Mouse (Mus musculus) left cerebral cortex, postnatal 25 days (tissue): ENCODE measurements around the gene C87436. TPM values are rescaled to one million over a fixed set of nuclear protein-coding genes. Genes with fewer than 3 reads are reported as not detected.

Experiments
- DNase-seq, 2 experiments: peaks; one replicate each; pipeline ENCODE4 v3.0.0; 2022; ENCODE audit warnings: low spot score in 2 of 2, mixed read lengths in 1 of 2
- intact Hi-C: fragments of 180-260 bp; cut with DNase I; formaldehyde crosslinking; loops from one replicate; pipeline ENCODE4 v1.15.1; 2025
- total RNA-seq, 2 experiments: library from RNA; stranded (reverse); gene quantifications; 2 replicates each; pipeline ENCODE4 v1.2.3; 2021

The C87436 gene
- total RNA-seq: 10 to 100 TPM; 19.2 to 19.5 TPM

DNA sequence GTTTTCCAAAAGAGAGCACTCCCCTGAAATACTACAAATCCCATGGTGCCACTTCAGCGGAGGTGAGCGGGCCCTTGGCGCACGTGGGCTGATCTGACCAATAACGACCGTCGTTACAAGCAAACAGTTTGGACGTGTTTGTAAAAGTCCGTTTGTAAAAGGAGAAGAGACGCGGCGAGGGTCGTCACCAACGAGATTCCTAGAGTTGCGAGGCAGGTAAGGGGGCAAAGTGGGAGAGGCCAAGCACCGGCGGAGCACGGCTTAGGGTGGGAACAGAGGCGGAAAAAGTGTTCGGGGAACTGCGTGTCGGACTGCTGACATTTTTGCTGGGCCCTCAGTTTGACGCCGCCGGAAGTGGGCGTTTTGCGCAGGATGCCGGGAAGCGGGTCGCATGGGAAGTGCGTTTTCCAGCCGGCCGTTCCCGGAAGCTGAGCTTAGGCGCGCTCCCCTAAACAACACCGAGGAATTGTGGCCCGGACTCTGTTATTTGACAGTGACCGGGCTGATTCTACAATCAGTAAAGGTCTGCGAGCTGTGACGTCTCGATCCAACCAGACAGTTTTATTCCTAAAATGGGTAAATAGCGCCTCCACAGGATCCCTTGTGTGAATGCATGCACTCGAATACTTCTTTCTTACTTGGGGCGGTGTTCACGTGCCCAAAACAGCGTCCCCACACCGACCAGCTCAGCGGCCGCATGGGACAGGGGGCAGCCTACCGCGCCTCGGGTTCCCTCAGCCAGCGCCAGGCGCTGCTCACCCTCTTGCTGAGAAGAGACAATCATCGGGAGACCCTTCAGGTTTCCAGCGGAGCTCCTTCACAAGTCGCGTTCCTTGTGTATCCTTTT is at the start of gene C87436:
C87436 (plus strand) TSS at position 103 of the 847 bp plus-strand sequence.
- DNase-seq: peak; percentile 97 to 98
- intact Hi-C loops: loop anchor here (1.0 kb wide), 1 partner anchor 34 kb away; no protein-coding TSS in a partner anchor

DNA sequence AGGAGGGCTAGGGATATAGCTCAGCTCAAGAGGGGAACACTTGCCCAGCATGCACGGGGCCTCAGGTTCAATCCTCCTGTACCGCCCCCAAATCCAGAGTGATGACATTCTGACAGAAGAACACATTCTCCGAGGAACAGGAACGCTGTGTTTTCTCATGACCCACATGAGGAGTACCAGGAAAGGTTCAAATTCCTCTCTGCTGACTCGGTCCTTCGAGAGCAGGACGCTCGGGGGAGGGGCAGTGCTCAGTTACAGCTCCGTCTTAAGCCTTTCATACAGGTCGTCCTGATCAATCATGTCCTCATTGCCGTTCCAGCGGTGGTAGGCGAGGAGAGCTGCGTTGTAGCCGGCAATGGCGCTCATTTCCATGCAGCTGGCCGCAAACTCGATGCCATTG is 49.7 kb upstream of the C87436 start:
- intact Hi-C loops: no loop called here

DNA sequence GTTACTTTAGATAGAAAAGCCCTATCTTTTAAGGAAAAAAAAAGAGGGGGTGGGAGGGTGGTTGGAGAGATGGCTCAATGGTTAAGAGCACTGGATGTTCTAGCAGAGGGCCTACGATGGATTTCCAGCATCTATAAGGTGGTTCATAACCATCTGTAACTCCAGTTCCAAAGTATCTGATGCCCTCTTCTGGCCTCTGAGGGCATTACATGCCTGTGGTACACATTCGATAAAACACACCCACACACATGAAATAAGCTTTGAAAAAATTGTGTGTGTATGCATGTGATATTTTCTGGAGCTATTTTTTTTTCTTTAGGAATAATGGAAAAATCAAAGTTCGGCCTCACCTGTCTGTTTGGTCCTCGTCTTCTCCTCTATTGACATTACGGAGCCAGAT is 46.8 kb upstream of the C87436 start:
- DNase-seq: no peak
- intact Hi-C loops: no loop called here

More for the DNA sequence above, 49.7 kb upstream of the C87436 start:
- DNase-seq: no peak

DNA sequence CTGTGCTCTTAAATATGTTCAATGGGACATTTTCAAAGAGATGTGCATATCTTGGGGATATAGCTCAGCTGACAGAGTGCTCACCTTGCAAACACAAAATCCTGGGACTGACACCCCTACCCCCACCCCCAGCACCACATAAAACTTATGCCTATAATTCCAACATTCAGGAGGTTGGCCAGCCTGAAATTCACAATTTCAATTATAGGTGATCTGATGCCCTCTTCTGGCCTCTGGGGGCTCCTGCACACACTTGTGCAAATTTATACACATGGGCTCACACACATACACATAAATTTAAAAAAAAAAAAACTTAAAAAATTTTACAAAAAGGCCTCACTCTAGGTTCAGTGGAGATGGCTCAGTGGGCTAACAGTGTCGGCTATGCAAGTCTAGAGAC is 45.0 kb upstream of the C87436 start:
- intact Hi-C loops: no loop called here
- no peak for DNase-seq

DNA sequence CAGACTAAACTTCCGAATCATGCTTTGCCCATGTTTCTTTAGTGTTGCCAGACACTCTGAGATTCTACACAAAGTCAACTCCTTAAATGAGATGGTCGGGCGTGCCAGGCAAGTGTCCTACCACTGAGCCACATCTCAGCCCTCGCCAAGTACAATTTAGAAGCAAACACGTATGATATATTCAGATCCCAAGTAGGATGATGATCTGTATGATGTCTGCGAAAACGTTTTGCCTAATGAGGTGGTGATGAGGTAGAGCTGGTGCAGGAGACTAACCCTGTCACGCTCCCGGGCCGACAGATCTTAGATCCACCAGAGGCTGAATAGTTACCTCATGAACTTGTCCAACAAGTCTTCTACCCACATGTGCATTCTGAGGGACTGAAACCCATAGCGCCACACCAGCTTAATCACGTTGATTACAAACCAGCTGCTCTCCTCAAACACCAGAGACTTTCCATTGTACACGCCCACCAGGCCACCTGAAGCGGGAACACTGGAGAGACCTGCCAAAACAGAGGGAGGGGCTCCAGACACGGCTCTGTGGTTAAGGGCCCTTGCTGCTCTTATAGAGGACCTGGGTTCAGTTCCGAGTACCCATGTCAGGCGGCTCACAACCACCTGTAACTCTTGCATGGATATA is 44.0 kb upstream of the C87436 start:
- intact Hi-C loops: no loop called here
- no peak for DNase-seq

DNA sequence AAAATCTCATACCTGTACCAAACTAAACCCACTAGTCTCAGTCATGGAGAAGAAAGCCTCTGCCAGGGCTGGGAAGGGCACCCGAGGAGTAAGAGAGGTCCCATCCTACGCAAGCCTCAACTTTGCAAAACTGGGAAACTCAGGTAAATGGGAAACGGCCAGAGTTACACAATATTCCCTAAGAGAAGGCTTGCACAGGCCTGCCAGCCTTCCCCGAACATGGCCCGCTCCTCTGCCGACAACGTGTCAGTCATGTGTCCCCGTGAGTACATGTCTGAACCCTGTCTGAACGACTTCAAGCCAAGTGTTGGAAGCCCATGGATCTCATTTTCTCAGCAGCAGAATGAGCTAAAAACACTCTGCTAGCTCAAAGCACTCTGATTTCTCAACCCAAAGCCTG is 43.2 kb upstream of the C87436 start:
- DNase-seq: no peak
- intact Hi-C loops: no loop called here

DNA sequence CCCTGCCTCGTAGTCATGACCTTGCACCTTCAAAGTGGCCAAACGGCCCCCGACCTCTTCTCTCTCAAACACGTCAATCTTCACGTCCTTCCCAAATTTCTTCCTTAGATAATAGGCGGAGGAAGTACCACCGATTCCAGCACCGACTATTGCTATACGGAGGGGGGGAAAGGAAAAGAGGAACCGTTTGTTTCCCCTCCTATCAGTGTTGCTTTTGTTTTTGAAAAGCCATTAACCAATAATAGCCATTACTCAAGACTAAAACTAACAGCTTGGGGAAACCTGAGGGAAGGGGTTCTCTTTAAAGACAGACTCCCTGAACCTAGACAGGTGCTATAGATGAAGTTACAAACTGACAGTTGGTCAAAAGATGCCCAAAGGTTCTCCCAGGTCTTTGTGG is 42.2 kb upstream of the C87436 start:
- DNase-seq: no peak
- intact Hi-C loops: loop anchor here (2.0 kb wide), 2 partner anchors 31 to 267 kb away; partner anchors contain the start of gene Fam136a

DNA sequence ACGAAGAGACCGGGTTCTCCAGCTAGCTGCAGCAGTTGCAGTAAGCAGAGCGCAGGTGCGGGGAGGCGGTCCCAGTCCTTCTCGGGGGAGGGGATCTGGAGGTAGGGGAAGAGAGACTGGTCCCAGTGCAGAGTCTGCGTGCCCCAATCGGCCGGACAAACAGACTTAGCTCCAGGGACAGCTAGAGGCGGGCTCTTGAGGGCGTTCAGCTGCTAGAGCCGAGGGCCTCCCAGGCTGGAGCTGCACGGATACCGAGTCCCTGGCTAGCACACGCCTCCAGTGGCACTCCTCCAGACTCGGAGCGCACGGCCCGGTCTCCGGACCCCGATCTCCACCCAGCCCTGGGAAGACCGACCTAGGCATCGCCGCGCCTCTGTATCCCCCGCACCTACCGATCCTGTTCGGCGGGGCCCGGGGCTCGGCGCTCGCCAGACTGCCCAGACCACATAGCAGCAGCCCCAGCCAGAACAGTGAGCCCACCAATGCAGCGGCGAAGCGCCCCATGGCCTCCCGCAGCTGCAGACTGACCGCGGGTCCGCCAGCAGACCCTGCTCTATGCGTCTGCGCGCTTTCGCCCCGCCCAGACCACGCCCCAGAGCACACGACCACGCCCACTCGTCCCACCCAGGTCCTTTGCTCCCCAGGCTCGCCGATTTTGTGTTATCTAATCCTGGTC is 41.5 kb upstream of the C87436 start, which contains the start of gene Pcyox1:
Pcyox1 (minus strand) TSS at position 574 of the 676 bp plus-strand sequence.
- intact Hi-C loops: loop anchor here (2.0 kb wide), 2 partner anchors 32 to 268 kb away; partner anchors contain the start of gene Fam136a
- peak; percentile 87 to 89 for DNase-seq

DNA sequence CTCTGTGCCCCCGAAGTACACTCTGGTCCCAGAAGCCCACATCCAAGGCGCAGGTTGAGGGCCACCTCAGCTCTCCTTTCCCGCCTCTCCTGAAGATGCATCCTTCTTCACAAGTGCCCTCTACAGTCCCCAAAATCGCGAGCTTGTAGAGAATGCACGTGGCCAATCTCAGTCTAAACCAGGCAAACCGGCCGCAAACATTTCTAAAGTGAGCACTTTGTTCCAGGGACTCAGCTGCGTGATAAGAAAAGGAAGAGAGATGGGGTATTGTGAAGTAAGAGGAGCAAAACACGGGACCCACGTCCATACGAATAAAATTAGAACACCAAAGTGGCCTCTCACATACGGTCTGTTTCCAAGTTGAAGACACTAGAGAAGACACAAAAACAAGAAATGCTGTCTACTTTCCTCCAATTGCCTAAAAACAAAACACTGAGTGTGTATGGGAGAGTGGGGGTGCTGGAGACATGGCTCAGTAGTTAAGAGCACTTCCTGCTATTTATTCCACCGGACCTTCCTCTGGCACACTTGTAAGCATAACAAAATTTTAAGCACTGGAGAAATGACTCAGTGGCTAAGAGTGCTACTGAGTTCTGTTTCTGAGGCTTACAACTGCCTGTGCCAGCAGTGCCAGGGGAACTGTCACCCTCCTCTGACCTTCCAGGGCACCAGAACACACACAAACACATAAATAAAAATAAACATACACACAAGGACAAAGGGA is 40.8 kb upstream of the C87436 start:
- DNase-seq: no peak
- intact Hi-C loops: loop anchor here (2.0 kb wide), 2 partner anchors 33 to 269 kb away; partner anchors contain the start of gene Fam136a

DNA sequence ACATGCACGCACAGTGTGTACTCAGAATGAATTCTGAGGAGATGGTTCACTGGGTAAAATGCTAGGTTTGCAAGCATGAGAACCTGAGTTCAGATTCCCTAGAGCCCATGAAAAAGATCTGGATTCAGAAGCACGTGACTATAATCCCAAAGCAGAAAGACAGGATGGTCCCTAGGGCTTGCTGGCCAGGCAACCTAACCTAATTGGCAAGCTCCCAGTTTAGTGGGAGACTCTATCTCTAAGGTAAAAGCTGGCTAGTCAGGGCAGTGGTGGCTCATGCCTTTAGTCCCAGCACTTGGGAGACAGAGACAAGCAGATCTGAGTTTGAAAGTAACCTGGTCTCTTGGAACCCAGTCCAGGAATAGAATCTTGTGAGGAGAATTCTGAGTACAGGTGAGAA is 39.2 kb upstream of the C87436 start:
- no peak for DNase-seq

DNA sequence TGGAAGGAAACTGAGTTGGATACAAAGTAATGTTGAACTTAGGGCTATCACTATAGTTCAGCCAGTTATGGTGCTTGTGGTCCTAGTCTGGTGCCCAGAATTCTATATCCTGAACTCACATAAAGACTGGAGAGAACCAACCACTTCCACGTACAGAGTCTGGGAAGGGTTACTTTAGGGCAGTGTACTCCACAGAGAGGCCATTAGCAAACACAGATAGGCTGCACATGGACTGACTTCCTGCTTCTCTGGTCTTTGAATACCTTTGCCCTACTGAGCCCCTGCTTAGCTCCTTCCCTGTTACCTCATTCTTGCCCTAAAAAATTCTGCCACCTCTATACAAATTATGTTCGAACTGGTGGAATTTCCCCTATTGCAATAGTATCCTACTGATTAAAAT is 38.2 kb upstream of the C87436 start:
- intact Hi-C loops: no loop called here
- no peak for DNase-seq

More for the DNA sequence above, 39.2 kb upstream of the C87436 start:
- intact Hi-C loops: no loop called here

DNA sequence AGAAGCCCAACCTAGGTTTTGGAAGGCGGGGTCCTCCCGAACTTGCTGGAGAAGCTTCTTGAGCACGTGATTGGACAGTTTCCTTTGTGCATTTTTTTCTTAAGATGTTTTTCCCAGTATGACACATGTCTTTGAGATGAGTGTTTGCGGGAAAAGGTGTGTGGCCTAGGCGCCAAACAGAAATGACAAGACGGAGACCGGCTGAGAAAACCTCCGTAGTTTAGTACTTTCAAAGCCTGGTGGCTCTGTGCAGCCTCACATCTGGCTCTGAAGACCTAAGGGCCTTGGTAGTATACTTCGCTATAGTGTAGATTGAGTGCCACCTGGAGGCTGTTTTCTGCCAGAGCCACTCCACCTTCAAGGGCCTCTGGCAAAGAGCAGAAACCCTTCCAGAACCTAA is 37.2 kb upstream of the C87436 start:
- DNase-seq: peak; percentile 51 to 67

DNA sequence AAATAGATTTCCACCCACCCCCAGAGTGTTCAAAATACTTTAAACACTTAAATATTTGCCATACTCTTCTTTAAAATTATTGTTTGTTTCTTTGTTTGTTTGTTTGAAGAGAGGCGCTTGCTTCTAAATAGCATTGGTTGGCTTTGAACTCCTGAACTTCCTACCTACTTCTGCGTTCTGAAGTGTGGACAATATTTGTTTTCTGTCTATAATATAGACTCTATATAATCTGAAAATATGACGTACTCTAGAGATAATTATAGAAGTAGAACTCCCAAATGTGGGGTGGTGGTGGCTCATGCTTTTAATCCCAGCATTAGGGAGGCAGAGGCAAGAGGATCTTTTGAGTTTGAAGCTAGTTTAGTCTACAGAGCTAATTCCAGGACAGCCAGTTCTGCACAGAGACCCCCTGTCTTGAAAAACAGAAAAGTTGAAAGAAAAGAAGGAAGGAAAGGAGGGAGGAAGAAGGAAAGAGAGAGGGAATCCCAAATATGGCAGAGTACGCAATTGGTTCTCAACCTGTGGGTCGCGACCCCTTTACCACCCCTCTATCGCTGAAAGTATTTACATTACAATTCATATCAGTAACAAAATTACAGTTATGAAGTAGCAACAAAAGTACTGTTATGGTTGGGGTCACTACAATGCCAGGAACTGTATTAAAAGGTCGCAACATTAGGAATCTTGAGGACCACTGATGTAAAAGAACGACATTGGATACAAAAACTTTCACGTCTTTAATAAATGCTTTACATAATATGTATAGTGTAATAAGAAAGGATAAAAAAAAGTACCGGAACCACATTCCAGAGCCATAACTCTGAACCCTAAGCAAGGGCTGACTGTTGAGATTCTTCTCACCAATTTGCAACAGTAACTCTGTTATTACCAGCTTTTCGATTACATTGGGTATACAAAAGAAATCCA is 35.2 kb upstream of the C87436 start:
- intact Hi-C loops: no loop called here
- DNase-seq: no peak

More for the DNA sequence above, 37.2 kb upstream of the C87436 start:
- intact Hi-C loops: no loop called here

DNA sequence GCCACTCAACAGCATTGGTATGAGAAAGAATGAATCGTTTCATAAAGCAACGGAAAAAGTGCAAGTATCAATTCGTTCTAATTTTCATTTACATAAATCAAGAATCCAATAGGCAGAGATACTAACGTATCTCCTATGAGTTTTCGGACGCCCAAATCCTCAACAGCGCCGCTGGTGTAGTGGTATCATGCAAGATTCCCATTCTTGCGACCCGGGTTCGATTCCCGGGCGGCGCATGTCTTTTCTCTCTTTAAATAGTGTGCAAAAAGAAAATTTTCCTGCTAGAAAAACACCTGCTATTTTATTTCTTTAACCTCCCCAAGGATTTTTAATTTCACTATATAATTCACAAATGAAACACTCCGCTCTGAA is 34.5 kb upstream of the C87436 start:
- peak; percentile 92 to 96 for DNase-seq
- intact Hi-C loops: no loop called here

DNA sequence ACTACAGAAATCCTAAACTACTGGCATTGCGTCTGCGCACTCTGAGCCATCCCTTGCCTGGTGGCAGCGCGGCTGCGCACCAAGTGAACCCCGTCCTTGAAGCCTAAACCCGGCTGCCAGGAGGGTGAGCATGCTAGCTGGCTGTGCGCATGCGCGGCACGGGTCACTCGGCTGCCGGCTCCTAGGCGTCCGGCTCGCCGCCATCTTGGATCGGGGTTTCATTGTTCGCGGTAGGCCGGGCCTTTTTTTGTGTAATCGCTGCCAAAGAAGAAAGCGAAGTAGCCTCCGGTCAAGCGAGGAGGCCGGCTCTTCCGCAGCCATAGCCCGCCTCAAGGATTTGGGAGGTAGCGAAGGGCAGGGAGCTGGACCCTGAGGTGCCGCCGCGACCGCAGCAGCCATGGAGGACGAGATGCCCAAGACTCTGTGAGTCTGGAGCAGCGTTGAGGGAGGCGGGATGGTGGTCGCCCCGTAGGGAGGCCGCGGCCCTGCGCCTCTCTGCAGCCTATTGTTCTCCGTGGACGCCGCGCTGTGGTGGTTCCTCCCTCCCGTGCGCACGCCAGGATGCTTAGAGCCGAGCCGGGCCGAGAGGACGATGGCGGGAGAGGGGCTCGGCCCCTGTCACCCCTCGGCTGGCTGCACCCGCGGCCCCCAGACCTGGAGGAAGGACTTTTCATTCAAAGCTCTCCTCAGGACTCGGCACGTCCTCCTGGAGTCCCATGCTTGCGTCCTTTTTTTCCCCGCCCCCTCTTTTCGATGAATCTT is 33.9 kb upstream of the C87436 start, which contains the start of gene Tia1:
Tia1 (plus strand) TSS at position 120 of the 762 bp plus-strand sequence.
- intact Hi-C loops: no loop called here

DNA sequence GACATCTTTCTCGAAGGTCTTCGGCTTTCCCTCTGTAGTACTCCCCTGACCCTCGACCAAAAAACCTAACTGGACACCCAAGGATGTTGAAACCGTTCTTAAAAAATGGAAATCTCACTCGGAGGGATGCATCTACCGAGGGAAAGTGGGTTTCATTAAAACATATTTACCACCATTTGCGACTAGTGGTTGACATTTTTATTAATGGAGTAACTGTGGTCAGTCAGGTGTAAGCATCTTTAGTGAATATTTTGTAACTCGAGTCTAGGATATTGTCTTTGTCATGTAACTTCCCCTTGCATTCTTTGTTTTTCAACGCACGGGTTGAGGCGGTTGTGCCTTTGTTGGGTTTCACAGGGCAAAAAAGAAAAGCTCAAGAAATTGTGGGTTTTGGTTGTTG is 33.2 kb upstream of the C87436 start:
- intact Hi-C loops: no loop called here
- no peak for DNase-seq

More for the DNA sequence above, 33.9 kb upstream of the C87436 start, which contains the start of gene Tia1:
- DNase-seq: peak; percentile 97 to 98

DNA sequence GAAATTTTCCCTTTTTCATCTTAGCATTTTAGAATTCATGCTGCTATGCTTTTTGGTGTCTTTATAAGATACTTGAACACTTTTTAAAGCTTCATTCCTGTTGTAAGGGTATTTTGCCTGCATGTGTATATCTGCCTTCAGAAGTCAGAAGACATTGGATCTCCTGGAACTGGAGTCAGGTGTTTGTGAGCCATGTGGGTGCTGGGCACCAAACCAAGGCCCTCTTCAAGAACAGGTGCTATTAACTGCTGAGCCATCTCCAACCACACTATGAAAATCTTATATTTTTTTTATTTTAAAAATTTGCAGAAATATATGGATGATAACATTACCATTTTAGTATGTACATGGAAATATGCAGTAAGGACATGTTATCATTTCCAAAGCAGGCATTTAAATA is 31.9 kb upstream of the C87436 start:
- intact Hi-C loops: no loop called here
- DNase-seq: no peak

DNA sequence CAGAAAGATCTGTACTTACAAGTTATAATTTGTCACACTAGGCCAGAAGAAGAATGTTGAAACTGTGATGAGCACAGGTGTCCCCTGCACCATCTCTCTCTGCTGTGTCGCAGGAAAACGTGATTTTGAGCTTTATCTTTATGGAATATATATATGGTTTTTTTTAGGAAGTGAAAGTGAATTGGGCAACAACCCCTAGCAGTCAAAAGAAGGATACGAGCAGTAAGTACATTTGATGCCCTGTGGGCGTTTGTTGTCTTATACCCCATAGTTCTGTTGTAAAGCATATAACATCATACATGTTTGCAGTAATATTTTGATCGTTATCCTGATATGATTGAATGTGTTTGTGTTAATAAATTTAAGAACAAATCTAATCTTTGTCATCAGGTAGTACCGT is 19.5 kb upstream of the C87436 start:
- DNase-seq: no peak
- intact Hi-C loops: no loop called here
